9 mouse cellular contexts compared by ENCODE assay signal in the genomic region with DNA sequence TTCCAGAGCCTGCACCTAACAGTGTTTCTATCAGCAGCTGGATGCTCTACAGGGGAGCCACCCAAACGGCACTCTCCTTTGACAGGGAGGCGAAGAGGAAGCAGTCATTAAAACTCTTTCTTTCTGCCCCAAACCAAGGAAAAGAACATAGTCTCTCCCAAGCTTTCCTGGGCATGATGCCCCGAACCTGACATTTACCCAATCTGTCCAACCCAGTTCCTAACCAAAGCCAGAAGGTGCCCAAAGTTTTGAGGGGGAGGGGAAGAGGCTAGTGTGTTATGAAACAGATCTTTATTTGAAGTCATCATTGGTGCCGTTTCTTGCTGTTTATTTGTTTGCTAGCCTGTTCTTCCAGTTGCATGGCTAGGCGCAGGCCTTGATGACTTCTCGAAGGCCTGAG. TPM values are rescaled to one million over a fixed set of nuclear protein-coding genes. Genes with fewer than 3 reads are reported as not detected.
"Had no signal": no experiment of that assay in that cellular context is flagged by ENCODE, and none has a peak within 500 bp of the region (broad histone marks: within the 10 kb centered on the region; RNA-seq: fewer than 3 reads in every experiment).

No protein-coding gene starts in this region.

- DNase-seq: kidney, postnatal 14 days; lung, embryonic 14.5 days; lung, postnatal 10 days; lung, postnatal 4 days; spleen, adult 18-20 months; thymus, postnatal 36 days had no signal

RNA-seq across cellular contexts. Expression of a gene that starts 9.2 kb away (rescaled TPM):
- total RNA-seq: megakaryocyte, adult 5-6 weeks; monocyte, adult 5-6 weeks; neutrophil, adult 5-6 weeks had no signal

RNA-seq across cellular contexts. Expression of a gene that starts 10.2 kb away (rescaled TPM):
- total RNA-seq: megakaryocyte, adult 5-6 weeks; monocyte, adult 5-6 weeks; neutrophil, adult 5-6 weeks had no signal
